Mouse (Mus musculus) heart, embryonic 13.5 days (tissue): ENCODE data around the gene Trmt61a. TPM values are rescaled to one million over a fixed set of nuclear protein-coding genes. Genes with fewer than 3 reads are reported as not detected.
"Not testable (repeated sequence)": the region's sequence is repeated elsewhere in the genome, so short reads cannot be mapped to it uniquely, and the experiment has no call there.

ENCODE experiments used
- ATAC-seq: fragments of 200-750 bp; cut with Nextera tagmentation; 2 replicates; pipeline ENCODE4 v1.8.0; 2017; ENCODE audit warnings: moderate TSS enrichment; ENCODE audit not compliant: insufficient number of reproducible peaks, low FRiP score, low TSS enrichment; ENCODE audit errors: extremely low read depth
- H3K27ac ChIP-seq: fragments of 300-500 bp; sonication (generic); replicated peaks from 2 replicates; pipeline ENCODE4 v1.5.1; 2015; ENCODE audit warnings: moderate library complexity, mild to moderate bottlenecking, inconsistent platforms
- H3K27me3 ChIP-seq: fragments of 300-500 bp; sonication (generic); replicated peaks from 2 replicates; pipeline ENCODE4 v1.6.1; 2015; ENCODE audit warnings: mild to moderate bottlenecking, inconsistent platforms
- H3K36me3 ChIP-seq: fragments of 300-500 bp; sonication (generic); 2 replicates; pipeline ENCODE4 v1.6.1; 2015; ENCODE audit warnings: mild to moderate bottlenecking, inconsistent platforms
- H3K4me1 ChIP-seq: fragments of 300-500 bp; sonication (generic); 2 replicates; pipeline ENCODE4 v1.6.1; 2015; ENCODE audit warnings: inconsistent platforms
- H3K4me2 ChIP-seq: fragments of 300-500 bp; sonication (generic); 2 replicates; pipeline ENCODE4 v1.6.1; 2015; ENCODE audit warnings: inconsistent platforms, mild to moderate bottlenecking, moderate library complexity
- H3K4me3 ChIP-seq: fragments of 300-500 bp; sonication (generic); 2 replicates; pipeline ENCODE4 v1.5.1; 2015; ENCODE audit warnings: moderate library complexity, mild to moderate bottlenecking, inconsistent platforms
- H3K9ac ChIP-seq: fragments of 300-500 bp; sonication (generic); 2 replicates; pipeline ENCODE4 v1.6.1; 2015; ENCODE audit warnings: inconsistent platforms, mild to moderate bottlenecking, moderate library complexity
- H3K9me3 ChIP-seq: fragments of 300-500 bp; sonication (generic); 2 replicates; pipeline ENCODE4 v1.6.1; 2016; ENCODE audit warnings: inconsistent platforms
- WGBS: fragments of 180-500 bp; shearing (Covaris S2); methylation state at CpG from one replicate; pipeline ENCODE4 v1.1.7; 2015; ENCODE audit warnings: mixed read lengths; 5-methylcytosine and 5-hydroxymethylcytosine counted together
- polyA plus RNA-seq: library from polyadenylated mRNA; unstranded; fragments of >200 nt; fragmentation: Nextera tagmentation; extraction: Ambion mirVana; gene quantifications from 2 replicates; pipeline ENCODE4 v1.2.1, GENCODE M21; 2015

Gene Trmt61a
- polyA plus RNA-seq: 7.8 and 8.3 TPM in 2 replicates

GRCm38 (mm10) chr12:111677882-111678669, at the start of gene Trmt61a:
TSS of gene Trmt61a (plus strand) at chr12:111678105.
- Histone ChIP-seq H3K4me1 (peaks cover 66% of the 10 kb centered on the region), H3K4me2 (peak within 1 kb of the TSS; percentile 97), H3K27me3 (peaks cover 11% of the 10 kb centered on the region), H3K27ac (peak within 1 kb of the TSS; percentile 100), H3K36me3 (peaks cover 23% of the 10 kb centered on the region), H3K9me3 (no peaks in the 10 kb centered on the region), H3K4me3 (peak within 1 kb of the TSS; percentile 95), H3K9ac (peak within 1 kb of the TSS; percentile 91)
- WGBS: under 1% methylated on average over 51 of the region's 51 CpGs
- peak; percentile 72 for ATAC-seq

- no peak overlapping the region for H3K4me3 ChIP-seq
- H3K9ac ChIP-seq: no peak overlapping the region
- H3K27ac ChIP-seq: no peak overlapping the region
- no peaks in the 10 kb centered on the region for H3K9me3 ChIP-seq
- H3K27me3 ChIP-seq: no peaks in the 10 kb centered on the region
- peaks cover 94% of the 10 kb centered on the region for H3K36me3 ChIP-seq
- WGBS: 54% methylated on average over 6 of the region's 6 CpGs
- H3K4me2 ChIP-seq: no peak overlapping the region
- no peak for ATAC-seq
- no peaks in the 10 kb centered on the region for H3K4me1 ChIP-seq
These were observed 29.8 kb upstream of the Trmt61a start for GRCm38 (mm10) chr12:111648061-111648645.

GRCm38 (mm10) chr12:111652953-111653352, 25.0 kb upstream of the Trmt61a start:
- Histone ChIP-seq H3K4me1 (no peaks in the 10 kb centered on the region), H3K36me3 (peaks cover 89% of the 10 kb centered on the region), H3K4me3 (no peak overlapping the region), H3K9ac (no peak overlapping the region), H3K9me3 (no peaks in the 10 kb centered on the region), H3K4me2 (no peak overlapping the region), H3K27ac (no peak overlapping the region), H3K27me3 (no peaks in the 10 kb centered on the region)
- 75% methylated on average over 3 of the region's 3 CpGs for WGBS
- ATAC-seq: no peak

- H3K27me3 ChIP-seq: no peaks in the 10 kb centered on the region
- no peaks in the 10 kb centered on the region for H3K4me1 ChIP-seq
- no peak overlapping the region for H3K9ac ChIP-seq
- no peaks in the 10 kb centered on the region for H3K9me3 ChIP-seq
- H3K36me3 ChIP-seq: peaks cover 89% of the 10 kb centered on the region
- H3K4me2 ChIP-seq: no peak overlapping the region
- no peak for ATAC-seq
- no peak overlapping the region for H3K27ac ChIP-seq
- H3K4me3 ChIP-seq: no peak overlapping the region
- 34% methylated on average over 3 of the region's 3 CpGs for WGBS
These were observed 24.5 kb upstream of the Trmt61a start for GRCm38 (mm10) chr12:111653434-111653833.

GRCm38 (mm10) chr12:111655695-111656094, 22.2 kb upstream of the Trmt61a start:
- peaks cover 85% of the 10 kb centered on the region for H3K36me3 ChIP-seq
- no peak overlapping the region for H3K9ac ChIP-seq
- H3K9me3 ChIP-seq: no peaks in the 10 kb centered on the region
- H3K4me1 ChIP-seq: no peaks in the 10 kb centered on the region
- H3K4me2 ChIP-seq: no peak overlapping the region
- no peak overlapping the region for H3K4me3 ChIP-seq
- H3K27ac ChIP-seq: no peak overlapping the region
- H3K27me3 ChIP-seq: no peaks in the 10 kb centered on the region
- no peak for ATAC-seq
- WGBS: 95% methylated on average over 11 of the region's 11 CpGs

GRCm38 (mm10) chr12:111659331-111659730, 18.6 kb upstream of the Trmt61a start:
- H3K36me3 ChIP-seq: peaks cover 71% of the 10 kb centered on the region

GRCm38 (mm10) chr12:111660628-111661027, 17.3 kb upstream of the Trmt61a start:
- peaks cover 28% of the 10 kb centered on the region for H3K4me1 ChIP-seq
- WGBS: 96% methylated on average over 1 of the region's 1 CpGs
- ATAC-seq: no peak
- no peaks in the 10 kb centered on the region for H3K27me3 ChIP-seq
- H3K4me3 ChIP-seq: no peak overlapping the region
- H3K4me2 ChIP-seq: no peak overlapping the region
- H3K36me3 ChIP-seq: peaks cover 61% of the 10 kb centered on the region
- H3K9me3 ChIP-seq: no peaks in the 10 kb centered on the region
- H3K9ac ChIP-seq: no peak overlapping the region
- H3K27ac ChIP-seq: no peak overlapping the region

More at GRCm38 (mm10) chr12:111659331-111659730, 18.6 kb upstream of the Trmt61a start:
- H3K4me2 ChIP-seq: no peak overlapping the region
- H3K9ac ChIP-seq: no peak overlapping the region
- H3K4me1 ChIP-seq: peaks cover 15% of the 10 kb centered on the region
- 92% methylated on average over 4 of the region's 4 CpGs for WGBS
- no peaks in the 10 kb centered on the region for H3K27me3 ChIP-seq
- no peak overlapping the region for H3K27ac ChIP-seq
- no peak overlapping the region for H3K4me3 ChIP-seq
- H3K9me3 ChIP-seq: no peaks in the 10 kb centered on the region
- no peak for ATAC-seq

- 92% methylated on average over 11 of the region's 11 CpGs for WGBS
- not testable (repeated sequence) for H3K27me3 ChIP-seq
- H3K4me1 ChIP-seq: peaks cover 37% of the 10 kb centered on the region
These were observed 16.4 kb upstream of the Trmt61a start for GRCm38 (mm10) chr12:111661554-111661953.

GRCm38 (mm10) chr12:111663228-111664143, 14.4 kb upstream of the Trmt61a start:
- 44% methylated on average over 17 of the region's 17 CpGs for WGBS
- Histone ChIP-seq H3K4me1 (peaks cover 39% of the 10 kb centered on the region), H3K36me3 (peaks cover 33% of the 10 kb centered on the region), H3K9me3 (no peaks in the 10 kb centered on the region), H3K27me3 (no peaks in the 10 kb centered on the region), H3K4me2 (peak overlapping the region; percentile 24), H3K9ac (peak overlapping the region; percentile 56; the same call in 1 of the 2 replicates), H3K4me3 (no peak overlapping the region), H3K27ac (peak overlapping the region; percentile 82)
- no peak for ATAC-seq

More at GRCm38 (mm10) chr12:111661554-111661953, 16.4 kb upstream of the Trmt61a start:
- H3K4me3 ChIP-seq, H3K9me3 ChIP-seq, H3K9ac ChIP-seq, H3K27ac ChIP-seq, ATAC-seq, H3K4me2 ChIP-seq: not testable (repeated sequence)
- peaks cover 53% of the 10 kb centered on the region for H3K36me3 ChIP-seq

- H3K36me3 ChIP-seq: peaks cover 27% of the 10 kb centered on the region
- ATAC-seq: no peak
- H3K9me3 ChIP-seq: no peaks in the 10 kb centered on the region
- peak overlapping the region; percentile 56; the same call in 1 of the 2 replicates for H3K9ac ChIP-seq
- peaks cover 46% of the 10 kb centered on the region for H3K4me1 ChIP-seq
- H3K27me3 ChIP-seq: no peaks in the 10 kb centered on the region
- H3K4me3 ChIP-seq: no peak overlapping the region
- 33% methylated on average over 6 of the region's 6 CpGs for WGBS
- peak overlapping the region; percentile 24 for H3K4me2 ChIP-seq
- peak overlapping the region; percentile 82 for H3K27ac ChIP-seq
These were observed 13.7 kb upstream of the Trmt61a start for GRCm38 (mm10) chr12:111664144-111664634.
